Mouse (Mus musculus): ENCODE data around the gene Hist1h1e. TPM values are rescaled to one million over a fixed set of nuclear protein-coding genes. Genes with fewer than 3 reads are reported as not detected.
"Not testable (repeated sequence)": the region's sequence is repeated elsewhere in the genome, so short reads cannot be mapped to it uniquely, and the experiment has no call there.

Hist1h1e gene
- total and polyA plus RNA-seq, 3 experiments = 1.2 to 71.4 (median 44.2) TPM

- not testable (repeated sequence) for DNase-seq
These were observed 49.1 kb downstream of the Hist1h1e start for GRCm38 (mm10) chr13:23573034-23573897.

DNA sequence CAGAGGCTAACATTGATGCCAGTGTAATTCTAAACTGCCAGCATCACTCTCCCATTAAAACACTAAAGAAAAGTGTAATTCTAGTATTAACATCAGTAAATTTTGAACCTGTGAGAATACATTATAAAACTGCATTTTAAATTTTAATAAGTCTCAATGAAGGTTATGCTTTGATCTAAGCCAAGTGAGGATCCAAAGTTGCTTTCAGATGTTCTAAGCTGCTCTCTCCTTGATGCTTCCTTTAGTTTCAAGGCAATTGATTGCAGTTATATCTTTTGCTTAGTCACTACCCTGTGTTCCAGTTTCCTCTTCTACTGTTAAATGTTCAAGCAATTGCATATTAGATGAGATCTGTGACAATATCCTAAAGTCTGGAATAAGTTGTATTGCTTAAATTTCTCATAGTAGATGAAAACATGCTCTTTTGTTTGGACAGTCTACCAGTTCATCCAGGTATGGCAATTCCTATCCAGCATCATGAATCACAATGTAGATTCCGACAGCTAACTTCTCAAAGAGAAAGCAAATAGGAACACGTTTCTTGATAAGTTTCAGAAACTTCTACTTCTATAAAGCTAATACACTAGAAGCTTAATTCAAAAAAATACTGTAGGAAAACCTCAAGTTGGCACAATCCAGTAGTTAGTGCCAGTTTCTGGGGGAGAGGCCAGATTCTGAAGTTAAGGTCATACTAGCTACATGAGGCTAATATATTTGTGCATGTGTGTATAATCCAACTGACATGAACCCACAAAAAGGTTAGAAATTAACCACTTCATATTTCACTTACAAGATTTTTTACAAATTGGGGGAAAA lies 49.9 kb downstream of the Hist1h1e start:
- DNase-seq = no peak

DNA sequence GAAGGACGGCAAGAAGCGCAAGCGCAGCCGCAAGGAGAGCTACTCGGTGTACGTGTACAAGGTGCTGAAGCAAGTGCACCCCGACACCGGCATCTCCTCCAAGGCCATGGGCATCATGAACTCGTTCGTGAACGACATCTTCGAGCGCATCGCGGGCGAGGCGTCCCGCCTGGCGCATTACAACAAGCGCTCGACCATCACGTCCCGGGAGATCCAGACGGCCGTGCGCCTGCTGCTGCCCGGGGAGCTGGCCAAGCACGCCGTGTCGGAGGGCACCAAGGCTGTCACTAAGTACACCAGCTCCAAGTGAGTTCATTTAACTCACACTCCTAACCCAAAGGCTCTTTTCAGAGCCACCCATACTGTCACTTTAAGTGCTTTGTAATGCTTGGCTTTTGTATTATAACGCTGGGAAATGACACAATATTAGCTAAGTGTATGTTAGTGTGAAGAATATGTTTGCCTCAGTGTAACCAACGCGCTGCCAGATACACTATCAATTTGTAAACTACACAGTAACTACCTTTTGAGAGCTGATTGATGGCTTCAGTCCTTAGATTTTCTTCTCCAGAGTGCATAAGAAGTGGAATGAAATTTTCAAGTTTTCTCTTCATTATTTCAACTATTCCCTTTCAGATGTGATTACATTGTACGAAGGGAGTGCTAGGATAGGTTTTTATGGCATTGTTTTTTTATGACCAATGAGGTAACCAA lies 50.7 kb downstream of the Hist1h1e start:
- DNase-seq = not testable (repeated sequence)

DNA sequence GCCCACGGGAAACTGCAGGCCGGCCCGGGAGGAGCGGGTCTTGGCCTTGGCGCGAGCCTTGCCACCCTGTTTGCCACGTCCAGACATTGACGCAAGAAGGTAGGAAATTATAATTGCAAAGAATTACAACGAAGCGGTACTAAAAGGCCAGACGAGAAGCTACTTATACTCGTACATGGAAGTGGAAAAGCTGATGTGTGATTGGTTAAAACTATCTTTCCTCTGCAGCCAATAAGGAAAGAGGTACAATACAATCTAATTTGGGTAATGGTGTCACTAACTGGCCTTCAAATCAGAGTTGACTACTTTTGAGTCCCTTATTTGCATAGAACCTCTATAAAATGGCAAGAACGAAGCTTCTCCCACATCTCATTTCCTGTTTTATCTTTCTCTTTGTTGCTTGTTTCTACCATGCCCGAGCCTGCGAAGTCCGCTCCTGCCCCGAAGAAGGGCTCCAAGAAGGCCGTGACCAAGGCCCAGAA lies 51.3 kb downstream of the Hist1h1e start, which contains the start of the genes Hist1h2ae and Hist1h2bg:
Gene Hist1h2ae (minus strand): TSS at position 199 of the 482 bp plus-strand sequence.
Gene Hist1h2bg (plus strand): TSS at position 375 of the 482 bp plus-strand sequence.
- DNase-seq = peak; percentile 84

Small RNA genes lying within 50 kb of the gene (microRNA-seq; reads per million reads assigned to microRNA genes)
- gene Gm44359 = 0 reads per million in 2 experiments
- gene Gm44394 = 0 reads per million in 2 experiments

Other genes with a start within 250 kb of the Hist1h1e start
Only the 30 nearest of the 36 such genes appear.
- gene Btn2a2, start 133.7 kb downstream of the Hist1h1e start, total RNA-seq (2021) = not detected
- not detected in 2 replicates for gene Btn2a2, start 133.7 kb downstream of the Hist1h1e start, polyA plus RNA-seq (2012; rRNA removed)
- 100 to 1,000 TPM; 338 to 400 TPM for gene Hist1h4h, start 91.5 kb downstream of the Hist1h1e start, total RNA-seq (2021)
- gene Hist1h4h, start 91.5 kb downstream of the Hist1h1e start, polyA plus RNA-seq (2012; rRNA removed) = 20.2 and 33.8 TPM in 2 replicates
- 10 to 100 TPM; 17.9 to 20.0 TPM for gene Hist1h2af, start 88.7 kb downstream of the Hist1h1e start, total RNA-seq (2021)
- 24.9 and 66.0 TPM in 2 replicates for gene Hist1h2af, start 88.7 kb downstream of the Hist1h1e start, polyA plus RNA-seq (2012; rRNA removed)
- 1 to 10 TPM; 2.2 to 7.1 TPM for gene Hist1h3g, start 87.1 kb downstream of the Hist1h1e start, total RNA-seq (2021)
- gene Hist1h3g, start 87.1 kb downstream of the Hist1h1e start, polyA plus RNA-seq (2012; rRNA removed) = 3.2 and 3.5 TPM in 2 replicates
- gene Hist1h2bh, start 79.2 kb downstream of the Hist1h1e start, total RNA-seq (2021) = 1 to 10 TPM; 3.0 to 3.2 TPM
- 1.2 and 1.5 TPM in 2 replicates for gene Hist1h2bh, start 79.2 kb downstream of the Hist1h1e start, polyA plus RNA-seq (2012; rRNA removed)
- gene Hist1h3f, start 78.5 kb downstream of the Hist1h1e start, total RNA-seq (2021) = 10 to 100 TPM; 16.8 to 18.0 TPM
- gene Hist1h3f, start 78.5 kb downstream of the Hist1h1e start, polyA plus RNA-seq (2012; rRNA removed) = 3.0 and 3.1 TPM in 2 replicates
- 10 to 100 TPM; 37.2 to 51.6 TPM for gene Hist1h4f, start 70.9 kb downstream of the Hist1h1e start, total RNA-seq (2021)
- 0.40 and 2.2 TPM in 2 replicates for gene Hist1h4f, start 70.9 kb downstream of the Hist1h1e start, polyA plus RNA-seq (2012; rRNA removed)
- gene Hist1h1d, start 69.3 kb downstream of the Hist1h1e start, total RNA-seq (2021) = 1 to 10 TPM; 2.4 to 3.4 TPM
- gene Hist1h1d, start 69.3 kb downstream of the Hist1h1e start, polyA plus RNA-seq (2012; rRNA removed) = not detected in 2 replicates
- 10 to 100 TPM; 41.4 to 51.2 TPM for gene Hist1h3e, start 60.2 kb downstream of the Hist1h1e start, total RNA-seq (2021)
- 12.8 and 14.0 TPM in 2 replicates for gene Hist1h3e, start 60.2 kb downstream of the Hist1h1e start, polyA plus RNA-seq (2012; rRNA removed)
- 1 to 10 TPM; 2.7 to 4.9 TPM for gene Hist1h2ae, start 51.3 kb downstream of the Hist1h1e start, total RNA-seq (2021)
- 0.90 and 3.7 TPM in 2 replicates for gene Hist1h2ae, start 51.3 kb downstream of the Hist1h1e start, polyA plus RNA-seq (2012; rRNA removed)
- 10 to 100 TPM; 41.1 to 60.2 TPM for gene Hist1h2bg, start 51.2 kb downstream of the Hist1h1e start, total RNA-seq (2021)
- gene Hist1h2bg, start 51.2 kb downstream of the Hist1h1e start, polyA plus RNA-seq (2012; rRNA removed) = 25.3 and 27.0 TPM in 2 replicates
- gene Hist1h2bf, start 48.4 kb downstream of the Hist1h1e start, total RNA-seq (2021) = 10 to 100 TPM; 17.9 to 21.6 TPM
- gene Hist1h2bf, start 48.4 kb downstream of the Hist1h1e start, polyA plus RNA-seq (2012; rRNA removed) = 0.80 and 5.5 TPM in 2 replicates
- 1 to 10 TPM; 2.9 to 6.4 TPM for gene Hist1h2ad, start 48.2 kb downstream of the Hist1h1e start, total RNA-seq (2021)
- 2.5 and 3.2 TPM in 2 replicates for gene Hist1h2ad, start 48.2 kb downstream of the Hist1h1e start, polyA plus RNA-seq (2012; rRNA removed)
- gene Hist1h3d, start 46.8 kb downstream of the Hist1h1e start, total RNA-seq (2021) = 1 to 10 TPM; 3.7 to 6.5 TPM
- 3.7 TPM in 2 replicates for gene Hist1h3d, start 46.8 kb downstream of the Hist1h1e start, polyA plus RNA-seq (2012; rRNA removed)
- 100 to 1,000 TPM; 118 to 129 TPM for gene Hist1h4d, start 41.0 kb downstream of the Hist1h1e start, total RNA-seq (2021)
- gene Hist1h4d, start 41.0 kb downstream of the Hist1h1e start, polyA plus RNA-seq (2012; rRNA removed) = 2.6 and 2.7 TPM in 2 replicates
- 10 to 100 TPM; 11.3 to 14.8 TPM for gene Hist1h2be, start 1.4 kb downstream of the Hist1h1e start, total RNA-seq (2021)
- 1.7 and 2.0 TPM in 2 replicates for gene Hist1h2be, start 1.4 kb downstream of the Hist1h1e start, polyA plus RNA-seq (2012; rRNA removed)
- 1 to 10 TPM; 2.0 to 2.5 TPM for gene Hist1h2ac, start 61.4 kb upstream of the Hist1h1e start, total RNA-seq (2021)
- 0.34 and 0.87 TPM in 2 replicates for gene Hist1h2ac, start 61.4 kb upstream of the Hist1h1e start, polyA plus RNA-seq (2012; rRNA removed)
- gene Hist1h2bc, start 61.6 kb upstream of the Hist1h1e start, total RNA-seq (2021) = 100 to 1,000 TPM; 143 to 210 TPM
- gene Hist1h2bc, start 61.6 kb upstream of the Hist1h1e start, polyA plus RNA-seq (2012; rRNA removed) = 308 and 343 TPM in 2 replicates
- gene Hist1h1t, start 73.3 kb upstream of the Hist1h1e start, total RNA-seq (2021) = not detected
- gene Hist1h1t, start 73.3 kb upstream of the Hist1h1e start, polyA plus RNA-seq (2012; rRNA removed) = not detected in 2 replicates
- 10 to 100 TPM; 70.2 to 84.7 TPM for gene Hist1h4c, start 75.9 kb upstream of the Hist1h1e start, total RNA-seq (2021)
- 1.7 and 2.8 TPM in 2 replicates for gene Hist1h4c, start 75.9 kb upstream of the Hist1h1e start, polyA plus RNA-seq (2012; rRNA removed)
- 10 to 100 TPM; 22.3 to 33.0 TPM for gene Hfe, start 88.3 kb upstream of the Hist1h1e start, total RNA-seq (2021)
- 27.9 and 30.3 TPM in 2 replicates for gene Hfe, start 88.3 kb upstream of the Hist1h1e start, polyA plus RNA-seq (2012; rRNA removed)
- gene Hist1h1c, start 116.2 kb upstream of the Hist1h1e start, total RNA-seq (2021) = 100 to 1,000 TPM; 168 to 270 TPM
- gene Hist1h1c, start 116.2 kb upstream of the Hist1h1e start, polyA plus RNA-seq (2012; rRNA removed) = 32.9 and 41.2 TPM in 2 replicates
- gene Hist1h3c, start 123.0 kb upstream of the Hist1h1e start, total RNA-seq (2021) = 10 to 100 TPM in 1 of 2 experiments, 1 to 10 TPM in 1; 4.6 to 14.7 TPM
- gene Hist1h3c, start 123.0 kb upstream of the Hist1h1e start, polyA plus RNA-seq (2012; rRNA removed) = 4.9 and 6.7 TPM in 2 replicates
- gene Hist1h2bb, start 124.2 kb upstream of the Hist1h1e start, total RNA-seq (2021) = 10 to 100 TPM; 17.1 TPM
- 4.2 and 5.6 TPM in 2 replicates for gene Hist1h2bb, start 124.2 kb upstream of the Hist1h1e start, polyA plus RNA-seq (2012; rRNA removed)
- gene Hist1h2ab, start 128.6 kb upstream of the Hist1h1e start, total RNA-seq (2021) = 10 to 100 TPM; 25.7 to 26.0 TPM
- 1.6 and 4.1 TPM in 2 replicates for gene Hist1h2ab, start 128.6 kb upstream of the Hist1h1e start, polyA plus RNA-seq (2012; rRNA removed)
- 10 to 100 TPM; 25.0 to 32.1 TPM for gene Hist1h3b, start 129.7 kb upstream of the Hist1h1e start, total RNA-seq (2021)
- 2.5 and 3.2 TPM in 2 replicates for gene Hist1h3b, start 129.7 kb upstream of the Hist1h1e start, polyA plus RNA-seq (2012; rRNA removed)
- gene Hist1h4b, start 134.5 kb upstream of the Hist1h1e start, total RNA-seq (2021) = 10 to 100 TPM; 64.3 to 65.2 TPM
- 2.4 and 3.9 TPM in 2 replicates for gene Hist1h4b, start 134.5 kb upstream of the Hist1h1e start, polyA plus RNA-seq (2012; rRNA removed)
- 10 to 100 TPM; 21.1 to 26.3 TPM for gene Hist1h4a, start 138.7 kb upstream of the Hist1h1e start, total RNA-seq (2021)
- gene Hist1h4a, start 138.7 kb upstream of the Hist1h1e start, polyA plus RNA-seq (2012; rRNA removed) = 0.36 and 2.1 TPM in 2 replicates
- 10 to 100 TPM; 32.5 to 35.7 TPM for gene Hist1h3a, start 139.8 kb upstream of the Hist1h1e start, total RNA-seq (2021)
- 4.2 and 6.6 TPM in 2 replicates for gene Hist1h3a, start 139.8 kb upstream of the Hist1h1e start, polyA plus RNA-seq (2012; rRNA removed)
- 10 to 100 TPM; 11.0 to 19.6 TPM for gene Hist1h1a, start 141.1 kb upstream of the Hist1h1e start, total RNA-seq (2021)
- gene Hist1h1a, start 141.1 kb upstream of the Hist1h1e start, polyA plus RNA-seq (2012; rRNA removed) = 0.21 and 0.25 TPM in 2 replicates